ENCODE assay signal across 22 mouse cellular contexts in the genomic region with DNA sequence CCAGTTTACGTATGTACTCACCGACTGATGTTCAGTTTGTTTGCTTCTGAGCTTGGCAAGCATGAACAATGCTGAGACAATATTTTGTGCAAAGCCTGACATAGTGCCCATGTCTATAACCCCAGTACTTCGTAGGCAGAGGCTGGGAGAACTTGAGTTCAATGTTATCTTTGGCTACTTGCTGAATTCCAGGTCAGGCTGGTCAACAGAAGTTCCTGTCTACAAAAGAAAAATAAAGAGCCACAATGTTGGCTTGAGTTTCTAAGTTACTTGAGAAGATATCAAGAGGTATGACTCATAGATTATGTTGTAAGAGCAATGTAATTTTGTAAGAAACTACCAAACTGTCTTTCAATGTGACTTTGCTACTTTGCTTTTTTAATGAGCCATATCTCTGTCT.
DNase-seq lines count a peak whose midpoint lies in the region.
"Had no signal": no experiment of that assay in that cellular context is flagged by ENCODE, and none has a peak within 500 bp of the region (broad histone marks: within the 10 kb centered on the region; RNA-seq: fewer than 3 reads in every experiment).

No protein-coding gene starts in this region.

- peak; percentile 4 for DNase-seq in kidney, adult 18-20 months
- no peak for DNase-seq in kidney, adult 9 months
- DNase-seq in 3T3-L1 (ENCODE audit: low read depth, low spot score) (peak; percentile 80), NIH3T3 (ENCODE audit: low read depth) (peak; percentile 10)
- peak; percentile 82 for DNase-seq in fibroblast of lung, adult 2 months (ENCODE audit: low read depth)
- no peak for DNase-seq in right cerebral cortex, postnatal 4 days
- no peak for DNase-seq in embryo, embryonic 10.5 days (ENCODE audit: low spot score)
- DNase-seq: adrenal gland, adult 2 months; adrenal gland, postnatal 36 days; B cell, adult 2 months; cerebellum, adult 18-20 months; cerebellum, postnatal 10 days; gastrocnemius, postnatal 10 days; kidney, postnatal 25 days; liver; lung, postnatal 4 days; midbrain, embryonic 14.5 days; retina, postnatal 1 day; right cerebral cortex, postnatal 14 days; spleen, adult 18-20 months; thymus, adult 18-20 months; thymus, postnatal 25 days had no signal

Comparison
In these comparisons a context has a peak if more than half of its experiments do, and no peak if none do; other contexts are left out.
1. DNase-seq: peak in kidney, adult 18-20 months (single experiment), 3T3-L1 (single experiment), NIH3T3 (single experiment) and fibroblast of lung, adult 2 months (single experiment); none in kidney, adult 9 months (single experiment), right cerebral cortex, postnatal 4 days (single experiment) and embryo, embryonic 10.5 days (single experiment).